Comparison of ENCODE assay signal across 25 mouse cellular contexts in the genomic region with DNA sequence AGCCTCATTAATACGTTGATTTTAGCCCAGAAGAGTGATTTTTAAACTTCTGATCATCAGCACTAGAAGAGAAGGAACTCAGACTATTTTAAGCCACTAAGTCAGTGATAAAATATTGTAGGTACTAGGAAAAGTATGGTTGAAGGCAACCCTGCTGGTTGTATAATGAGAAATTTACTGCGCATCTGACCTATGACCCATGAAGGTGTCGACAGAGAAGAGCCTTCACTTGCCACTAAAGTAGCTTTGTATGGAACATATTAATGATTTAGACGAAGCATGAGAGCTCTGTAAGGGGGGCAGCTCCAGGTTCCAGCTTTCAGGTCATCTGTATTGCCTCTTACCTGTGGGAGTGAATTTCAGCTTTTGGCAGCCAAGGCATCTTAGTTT.
A peak's percentile ranks its signal among the peaks of the same experiment; 100 is the strongest.
DNase-seq lines count a peak whose midpoint lies in the region; ATAC-seq lines count a peak whose summit lies in the region.
"Had no signal": no experiment of that assay in that cellular context is flagged by ENCODE, and none has a peak within 500 bp of the region (broad histone marks: within the 10 kb centered on the region; RNA-seq: fewer than 3 reads in every experiment).

No protein-coding gene starts in this region.

- H3K36me3 ChIP-seq in kidney, embryonic 15.5 days, result no peaks in the 10 kb centered on the region
- H3K36me3 ChIP-seq in lung, embryonic 15.5 days, result no peaks in the 10 kb centered on the region
- H3K36me3 ChIP-seq: embryonic facial prominence, embryonic 10.5 days; embryonic facial prominence, embryonic 13.5 days; forebrain, embryonic 12.5 days; forebrain, embryonic 15.5 days; hindbrain, embryonic 12.5 days; hindbrain, embryonic 15.5 days had no signal

- H3K4me3 ChIP-seq in kidney, embryonic 15.5 days (replicated peaks), result no peak overlapping the region
- H3K4me3 ChIP-seq in lung, embryonic 15.5 days, result no peak overlapping the region
- H3K4me3 ChIP-seq: embryonic facial prominence, embryonic 10.5 days; embryonic facial prominence, embryonic 13.5 days; erythroblast, embryonic 14.5 days; forebrain, embryonic 12.5 days; forebrain, embryonic 15.5 days; hindbrain, embryonic 12.5 days; hindbrain, embryonic 15.5 days had no signal

- no peak overlapping the region for H3K4me2 ChIP-seq in kidney, embryonic 15.5 days
- H3K4me2 ChIP-seq in lung, embryonic 15.5 days, result 0 out of 2 replicates have a peak overlapping the region, but pooled peaks have one; percentile 13
- H3K4me2 ChIP-seq: embryonic facial prominence, embryonic 13.5 days; forebrain, embryonic 12.5 days; forebrain, embryonic 15.5 days; heart, embryonic 11.5 days; hindbrain, embryonic 12.5 days; hindbrain, embryonic 15.5 days had no signal

- 0 out of 2 replicates have a peak, but pooled peaks have one; percentile 15 for ATAC-seq in kidney, embryonic 15.5 days (replicated peaks; ENCODE audit: low FRiP score)
- ATAC-seq in lung, embryonic 15.5 days (ENCODE audit: borderline replicate concordance, extremely low read depth, low FRiP score, low TSS enrichment), result no peak
- no peak for ATAC-seq in cerebellum, adult (ENCODE audit: insufficient number of reproducible peaks, low FRiP score, low TSS enrichment)
- ATAC-seq: CD4-positive, CD25-positive, alpha-beta regulatory T cell, adult 4 months; forebrain, embryonic 15.5 days had no signal

- 53% methylated on average over 4 of the region's 4 CpGs for WGBS in kidney, embryonic 15.5 days
- 35% methylated on average over 4 of the region's 4 CpGs for WGBS in lung, embryonic 15.5 days

- no peak for DNase-seq in kidney, postnatal 4 days
- no peak for DNase-seq in lung, postnatal 36 days
- peak; percentile 53 for DNase-seq in forelimb bud, embryonic 11.5 days (ENCODE audit: low read depth, low spot score)
- DNase-seq in hindlimb bud, embryonic 11.5 days (ENCODE audit: extremely low spot score, low read depth, low spot score), result peak; percentile 33
- DNase-seq: adrenal gland, adult 2 months; adrenal gland, postnatal 14 days; cerebellum, adult 11-12 months; cerebellum, adult 8-10 months; cerebellum, postnatal 10 days; cerebellum, postnatal 36 days; gastrocnemius, postnatal 10 days; gastrocnemius, postnatal 36 days; heart, adult 11 months had no signal

- H3K27me3 ChIP-seq in kidney, embryonic 15.5 days, result no peaks in the 10 kb centered on the region
- no peaks in the 10 kb centered on the region for H3K27me3 ChIP-seq in lung, embryonic 15.5 days
- H3K27me3 ChIP-seq: embryonic facial prominence, embryonic 13.5 days; forebrain, embryonic 12.5 days; forebrain, embryonic 15.5 days; hindbrain, embryonic 12.5 days; hindbrain, embryonic 15.5 days had no signal

- no peaks in the 10 kb centered on the region for H3K9me3 ChIP-seq in kidney, embryonic 15.5 days (replicated peaks)
- H3K9me3 ChIP-seq in lung, embryonic 15.5 days, result no peaks in the 10 kb centered on the region
- H3K9me3 ChIP-seq: embryonic facial prominence, embryonic 10.5 days; embryonic facial prominence, embryonic 13.5 days; forebrain, embryonic 12.5 days; forebrain, embryonic 15.5 days; hindbrain, embryonic 12.5 days; hindbrain, embryonic 15.5 days had no signal

- peaks cover 19% of the 10 kb centered on the region; the same call in 1 of the 2 replicates for H3K4me1 ChIP-seq in kidney, embryonic 15.5 days
- peaks cover 11% of the 10 kb centered on the region for H3K4me1 ChIP-seq in lung, embryonic 15.5 days
- H3K4me1 ChIP-seq: embryonic facial prominence, embryonic 10.5 days; forebrain, embryonic 12.5 days; forebrain, embryonic 15.5 days; hindbrain, embryonic 12.5 days; hindbrain, embryonic 15.5 days had no signal

- peak overlapping the region; percentile 37; the same call in 1 of the 2 replicates for H3K27ac ChIP-seq in kidney, embryonic 15.5 days
- no peak overlapping the region for H3K27ac ChIP-seq in lung, embryonic 15.5 days
- H3K27ac ChIP-seq: embryonic facial prominence, embryonic 10.5 days; embryonic facial prominence, embryonic 13.5 days; forebrain, embryonic 12.5 days; forebrain, embryonic 15.5 days; hindbrain, embryonic 12.5 days; hindbrain, embryonic 15.5 days had no signal

- no peak overlapping the region for H3K9ac ChIP-seq in kidney, embryonic 15.5 days
- no peak overlapping the region for H3K9ac ChIP-seq in lung, embryonic 15.5 days
- H3K9ac ChIP-seq: embryonic facial prominence, embryonic 13.5 days; forebrain, embryonic 12.5 days; forebrain, embryonic 15.5 days; hindbrain, embryonic 12.5 days; hindbrain, embryonic 15.5 days had no signal

Comparison
In these comparisons a context has a peak if more than half of its experiments do, and no peak if none do; other contexts are left out.
1. DNase-seq: peak in forelimb bud, embryonic 11.5 days (single experiment) and hindlimb bud, embryonic 11.5 days (single experiment); none in kidney, postnatal 4 days (0 of 2) and lung, postnatal 36 days (single experiment).